Mouse (Mus musculus) MEL (cell line): ENCODE results near the gene Tbc1d30. TPM values are rescaled to one million over a fixed set of nuclear protein-coding genes. Genes with fewer than 3 reads are reported as not detected.

Experiments
- DNase-seq: peaks from one replicate; pipeline ENCODE4 v3.0.0; 2011; ENCODE audit warnings: low read depth, low spot score
- H3K27ac ChIP-seq: 2 replicates; pipeline ENCODE4 v1.5.1; 2012; ENCODE audit warnings: low read depth, mild to moderate bottlenecking, control low read depth, low read length, moderate library complexity; ENCODE audit not compliant: control insufficient read depth
- H3K27me3 ChIP-seq, 2 experiments: fragments of 150-350 bp in 1 of 2; sonication (generic) in 1 of 2; 2 replicates each; pipeline ENCODE4 v1.6.1; 2012; ENCODE audit warnings: low read length in 2 of 2, mild to moderate bottlenecking in 2 of 2, improper control_type of control experiment in 1 of 2, moderate library complexity in 1 of 2; ENCODE audit not compliant: insufficient read depth in 2 of 2, control insufficient read depth in 1 of 2
- H3K36me3 ChIP-seq, 2 experiments: 2 replicates each; pipeline ENCODE4 v1.6.1; 2012 to 2014; ENCODE audit warnings: low read length in 2 of 2, improper control_type of control experiment in 1 of 2, inconsistent platforms in 1 of 2, mild to moderate bottlenecking in 1 of 2; ENCODE audit not compliant: insufficient read depth in 2 of 2, control insufficient read depth in 1 of 2
- H3K4me1 ChIP-seq, 2 experiments: fragments of 150-350 bp in 1 of 2; sonication (generic) in 1 of 2; 2 replicates each; pipeline ENCODE4 v1.6.1; 2012; ENCODE audit warnings: low read length in 2 of 2, improper control_type of control experiment in 1 of 2, mild to moderate bottlenecking in 1 of 2; ENCODE audit not compliant: insufficient read depth in 2 of 2, control insufficient read depth in 1 of 2
- H3K4me3 ChIP-seq, 2 experiments: fragments of 150-350 bp in 1 of 2; sonication (generic) in 1 of 2; 2 replicates each; pipeline ENCODE4 v1.5.1; 2012; ENCODE audit warnings: low read depth in 2 of 2, low read length in 2 of 2, mild to moderate bottlenecking in 2 of 2, moderate library complexity in 2 of 2, control low read depth in 1 of 2, improper control_type of control experiment in 1 of 2; ENCODE audit not compliant: control insufficient read depth in 1 of 2, insufficient read depth in 1 of 2
- H3K79me2 ChIP-seq: 2 replicates; pipeline ENCODE4 v1.6.1; 2012; ENCODE audit warnings: mild to moderate bottlenecking, low read length, moderate library complexity; ENCODE audit not compliant: control insufficient read depth, poor library complexity, insufficient read depth
- H3K9ac ChIP-seq: 2 replicates; pipeline ENCODE4 v1.6.1; 2012; ENCODE audit warnings: low read depth, mild to moderate bottlenecking, control low read depth, low read length, moderate library complexity; ENCODE audit not compliant: control insufficient read depth, poor library complexity, severe bottlenecking
- H3K9me3 ChIP-seq: fragments of 150-350 bp; sonication (generic); replicated peaks from 2 replicates; pipeline ENCODE4 v1.6.1; 2012; ENCODE audit warnings: mild to moderate bottlenecking, low read length, improper control_type of control experiment, moderate library complexity; ENCODE audit not compliant: insufficient read depth
- CHD1 ChIP-seq: IDR thresholded peaks from 2 replicates; pipeline ENCODE4 v1.6.1; 2012; ENCODE audit warnings: low read depth, mild to moderate bottlenecking, inconsistent platforms, low read length, improper control_type of control experiment
- CTCF ChIP-seq, 3 experiments: IDR thresholded peaks in 2 of 3; conservative IDR thresholded peaks in 1 of 3; 2 replicates each; pipeline ENCODE4 v1.5.1; 2011 to 2012; ENCODE audit warnings: low read length in 3 of 3, low read depth in 2 of 3, mild to moderate bottlenecking in 2 of 3, improper control_type of control experiment in 1 of 3, inconsistent platforms in 1 of 3, mixed read lengths in 1 of 3, moderate library complexity in 1 of 3; ENCODE audit not compliant: control insufficient read depth in 1 of 3, insufficient read depth in 1 of 3, poor library complexity in 1 of 3, severe bottlenecking in 1 of 3
- KAT2A ChIP-seq: conservative IDR thresholded peaks from 2 replicates; pipeline ENCODE4 v1.6.1; 2012; ENCODE audit warnings: low read depth, low read length, improper control_type of control experiment, inconsistent platforms
- MAX ChIP-seq: IDR thresholded peaks from 2 replicates; pipeline ENCODE4 v1.6.1; 2011; ENCODE audit warnings: low read length, improper control_type of control experiment
- MAZ ChIP-seq: IDR thresholded peaks from 2 replicates; pipeline ENCODE4 v1.6.1; 2012; ENCODE audit warnings: low read depth, mild to moderate bottlenecking, inconsistent platforms, low read length, improper control_type of control experiment
- MEF2A ChIP-seq: IDR thresholded peaks from 2 replicates; pipeline ENCODE4 v1.6.1; 2014; ENCODE audit warnings: low read depth, mild to moderate bottlenecking, inconsistent platforms, low read length, improper control_type of control experiment; ENCODE audit not compliant: poor library complexity, insufficient replicate concordance, severe bottlenecking; ENCODE audit errors: extremely low read depth
- MXI1 ChIP-seq: IDR thresholded peaks from 2 replicates; pipeline ENCODE4 v1.6.1; 2011; ENCODE audit warnings: mild to moderate bottlenecking, low read depth, low read length, improper control_type of control experiment
- MYB ChIP-seq: IDR thresholded peaks from 2 replicates; pipeline ENCODE4 v1.6.1; 2011; ENCODE audit warnings: mild to moderate bottlenecking, low read depth, low read length, improper control_type of control experiment
- NELFE ChIP-seq: IDR thresholded peaks from 2 replicates; pipeline ENCODE4 v1.6.1; 2011; ENCODE audit warnings: low read depth, low read length, improper control_type of control experiment
- NRF1 ChIP-seq: IDR thresholded peaks from 2 replicates; pipeline ENCODE4 v1.6.1; 2014; ENCODE audit warnings: low read depth, mild to moderate bottlenecking, inconsistent platforms, low read length, improper control_type of control experiment, moderate library complexity; ENCODE audit not compliant: poor library complexity, insufficient read depth, severe bottlenecking
- POLR2A ChIP-seq, 2 experiments: IDR thresholded peaks; 2 replicates each; pipeline ENCODE4 v1.6.1; 2011 to 2012; ENCODE audit warnings: low read length in 2 of 2, mild to moderate bottlenecking in 2 of 2, control low read depth in 1 of 2, improper control_type of control experiment in 1 of 2, low read depth in 1 of 2, moderate library complexity in 1 of 2; ENCODE audit not compliant: control insufficient read depth in 1 of 2, insufficient read depth in 1 of 2, poor library complexity in 1 of 2
- POLR2AphosphoS2 ChIP-seq: IDR thresholded peaks from 2 replicates; pipeline ENCODE4 v1.6.1; 2011; ENCODE audit warnings: low read length, improper control_type of control experiment
- POLR2AphosphoS5 ChIP-seq: IDR thresholded peaks from 2 replicates; pipeline ENCODE4 v1.6.1; 2012; ENCODE audit warnings: low read depth, borderline replicate concordance, mild to moderate bottlenecking, inconsistent platforms, low read length, moderate library complexity, mixed read lengths
- SIN3A ChIP-seq: IDR thresholded peaks from 2 replicates; pipeline ENCODE4 v1.6.1; 2012; ENCODE audit warnings: low read length, improper control_type of control experiment, inconsistent platforms
- TAL1 ChIP-seq: IDR thresholded peaks from 2 replicates; pipeline ENCODE4 v1.6.1; 2012; ENCODE audit warnings: mild to moderate bottlenecking, inconsistent platforms, low read length, moderate library complexity, mixed read lengths
- TCF12 ChIP-seq: IDR thresholded peaks from 2 replicates; pipeline ENCODE4 v1.6.1; 2014; ENCODE audit warnings: low read depth, mild to moderate bottlenecking, inconsistent platforms, low read length, improper control_type of control experiment, moderate library complexity
- UBTF ChIP-seq: IDR thresholded peaks from 2 replicates; pipeline ENCODE4 v1.6.1; 2012; ENCODE audit warnings: low read depth, mild to moderate bottlenecking, inconsistent platforms, low read length, improper control_type of control experiment, moderate library complexity, borderline replicate concordance; ENCODE audit not compliant: insufficient read depth
- USF1 ChIP-seq: IDR thresholded peaks from 2 replicates; pipeline ENCODE4 v1.6.1; 2014; ENCODE audit warnings: low read depth, mild to moderate bottlenecking, inconsistent platforms, low read length, improper control_type of control experiment, moderate library complexity
- USF2 ChIP-seq, 2 experiments: IDR thresholded peaks; 2 replicates each; pipeline ENCODE4 v1.6.1; 2011 to 2012; ENCODE audit warnings: improper control_type of control experiment in 2 of 2, low read length in 2 of 2, borderline replicate concordance in 1 of 2, inconsistent platforms in 1 of 2, low read depth in 1 of 2, mild to moderate bottlenecking in 1 of 2; ENCODE audit not compliant: insufficient read depth in 1 of 2
- ZC3H11A ChIP-seq: IDR thresholded peaks from 2 replicates; pipeline ENCODE4 v1.6.1; 2012; ENCODE audit warnings: low read depth, mild to moderate bottlenecking, inconsistent platforms, low read length, improper control_type of control experiment
- ZKSCAN1 ChIP-seq: IDR thresholded peaks from 2 replicates; pipeline ENCODE4 v1.6.1; 2012; ENCODE audit warnings: low read depth, mild to moderate bottlenecking, inconsistent platforms, low read length, improper control_type of control experiment, moderate library complexity
- polyA plus RNA-seq, 2 experiments: library from polyadenylated mRNA; stranded (reverse) in 1 of 2; unstranded in 1 of 2; fragments of >175 nt in 1 of 2; fragments of >200 nt in 1 of 2; gene quantifications; 2 replicates each; pipeline versions ENCODE4 v1.2.1 to v1.2.4; 2012; ENCODE audit warnings: low replicate concordance in 2 of 2, low read depth in 1 of 2; ENCODE audit not compliant: insufficient read length in 2 of 2, insufficient read depth in 1 of 2, missing spikeins in 1 of 2
- total RNA-seq: library from RNA; depleted of rRNA; stranded (reverse); fragments of 300-350 nt; gene quantifications from 2 replicates; pipeline ENCODE4 v1.2.3, GENCODE M21; 2012

The Tbc1d30 gene
- total and polyA plus RNA-seq, 3 experiments = 0.35 to 2.1 TPM; not detected in 1

DNA sequence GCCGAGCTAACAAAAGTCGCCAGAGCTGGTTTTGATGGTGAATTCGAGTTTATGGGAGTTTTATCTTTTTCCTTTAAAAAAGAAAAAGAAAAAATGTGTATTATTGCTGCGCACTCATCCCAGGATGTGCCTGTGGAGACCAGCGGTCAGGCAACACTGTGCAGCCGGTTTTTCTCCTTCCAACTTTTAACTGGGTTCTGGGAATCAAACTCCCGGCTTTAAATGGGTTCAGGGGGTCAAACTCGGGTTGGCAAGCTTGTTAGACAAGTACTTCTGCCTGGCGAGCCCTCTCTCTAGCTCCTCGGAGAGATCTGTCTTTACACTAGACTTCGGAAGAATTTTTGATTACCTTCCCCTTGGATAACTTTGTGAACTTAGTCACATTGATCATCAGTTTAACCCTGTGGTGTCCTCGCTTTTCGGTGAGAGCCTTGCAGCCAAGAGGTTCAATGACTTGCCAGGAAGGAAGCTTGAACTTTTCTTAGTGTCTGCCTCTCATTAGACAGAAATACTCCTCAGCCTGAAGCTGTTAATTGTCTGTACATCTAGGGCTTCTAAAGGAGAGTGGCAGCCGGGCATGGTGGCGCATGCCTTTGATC, 713 bp upstream of the Tbc1d30 start:
- Histone ChIP-seq H3K9me3 (no peaks in the 10 kb centered on the region), H3K4me1 (no peaks in the 10 kb centered on the region), H3K9ac (no peak overlapping the region; the same call in 1 of the 2 replicates), H3K36me3 (no peaks in the 10 kb centered on the region), H3K79me2 (no peaks in the 10 kb centered on the region), H3K4me3 (peak overlapping the region in 1 of 2 experiments; percentile 57; a peak in 2 of 4 replicates), H3K27ac (no peak overlapping the region), H3K27me3 (peaks cover 0 to 4% of the 10 kb centered on the region in 2 experiments; a peak in 1 of 4 replicates)
- DNase-seq = no peak
- TF ChIP-seq POLR2AphosphoS5 (no peak), CHD1 (no peak), TAL1 (no peak), MXI1 (no peak), MEF2A (no peak), USF1 (no peak), MYB (no peak), NELFE (no peak), SIN3A (no peak), MAX (no peak), CTCF (IDR thresholded peaks at IDR 0.05 in 2 of 3, conservative IDR thresholded peaks at IDR 0.05 in 1 of 3; ENCODE audit: control insufficient read depth in 1 of 3, insufficient read depth in 1 of 3, low read depth in 2 of 3, low read length in 3 of 3, poor library complexity in 1 of 3, severe bottlenecking in 1 of 3) (no peak)

DNA sequence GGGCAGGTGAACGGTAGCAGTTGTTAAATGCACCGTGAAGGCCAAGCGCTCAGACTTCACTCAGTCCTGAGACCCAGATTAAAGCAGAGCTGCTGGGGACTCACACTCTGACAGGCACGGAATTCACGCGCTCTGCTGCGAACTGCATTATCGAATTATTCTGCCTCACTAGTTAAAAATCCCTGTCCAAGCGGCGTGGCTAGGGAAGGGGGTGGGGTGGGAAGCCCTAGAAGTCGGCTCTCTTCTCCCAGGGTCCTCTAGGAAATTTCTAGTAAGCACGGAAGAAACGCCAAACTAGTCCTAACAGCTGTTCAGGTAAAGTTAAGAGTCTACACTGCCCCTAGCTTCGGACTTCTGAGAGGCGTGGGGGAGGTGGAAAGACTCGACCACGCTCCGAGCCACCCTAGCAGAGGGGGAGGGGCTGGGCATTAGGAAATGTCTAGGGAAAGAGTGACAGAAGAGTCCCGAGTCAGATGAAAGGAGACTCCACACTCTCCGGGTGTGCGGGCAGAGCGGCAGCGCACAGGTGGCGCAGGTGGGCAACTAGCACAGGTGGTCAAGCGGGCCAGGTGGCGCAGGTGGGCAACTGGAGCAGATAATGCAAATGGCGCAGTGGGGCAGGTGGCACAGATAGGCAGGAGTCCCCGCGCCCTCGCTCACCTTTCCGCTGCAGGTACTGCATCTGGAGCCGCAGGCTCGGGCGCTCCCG, 567 bp downstream of the Tbc1d30 start:
- H3K27ac ChIP-seq = no peak overlapping the region
- H3K9me3 ChIP-seq = no peaks in the 10 kb centered on the region
- no peaks in the 10 kb centered on the region for H3K36me3 ChIP-seq
- H3K9ac ChIP-seq = peak overlapping the region; percentile 52; the same call in 1 of the 2 replicates
- no peak for TF ChIP-seq KAT2A
- TF ChIP-seq, all 39 proteins: peak for 0
- no peaks in the 10 kb centered on the region for H3K79me2 ChIP-seq
- no peak for DNase-seq
- peak overlapping the region; percentile 43 to 57; a peak in 3 of 4 replicates for H3K4me3 ChIP-seq
- H3K27me3 ChIP-seq = peaks cover 0 to 4% of the 10 kb centered on the region in 2 experiments; a peak in 1 of 4 replicates
- H3K4me1 ChIP-seq = no peaks in the 10 kb centered on the region

DNA sequence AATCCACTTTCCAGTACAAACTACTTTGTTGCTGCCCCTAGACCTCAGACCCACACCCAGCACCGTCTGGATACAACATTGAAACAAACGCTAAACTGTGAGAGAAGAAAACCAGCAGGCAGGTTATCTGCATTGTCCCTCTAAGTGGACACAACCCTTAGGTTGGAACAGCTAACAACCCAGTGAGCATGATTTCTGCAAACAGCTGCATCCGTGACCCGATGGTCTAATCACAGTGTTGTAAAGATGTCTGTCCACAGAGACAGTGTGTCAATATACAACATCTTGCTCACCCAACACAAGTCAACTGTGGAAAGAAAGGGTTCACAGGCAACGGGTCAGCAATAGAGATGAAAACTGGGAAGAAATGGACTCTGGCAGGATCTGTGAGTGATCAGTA, 1.8 kb downstream of the Tbc1d30 start:
- Histone ChIP-seq H3K9me3 (no peaks in the 10 kb centered on the region), H3K27ac (no peak overlapping the region), H3K27me3 (peaks cover 0 to 4% of the 10 kb centered on the region in 2 experiments; a peak in 1 of 4 replicates), H3K9ac (no peak overlapping the region), H3K4me1 (no peaks in the 10 kb centered on the region), H3K36me3 (no peaks in the 10 kb centered on the region), H3K79me2 (no peaks in the 10 kb centered on the region), H3K4me3 (no peak overlapping the region)
- DNase-seq = no peak
- TF ChIP-seq USF2 (IDR thresholded peaks at IDR 0.05; ENCODE audit: borderline replicate concordance in 1 of 2, insufficient read depth in 1 of 2, low read depth in 1 of 2, low read length in 2 of 2) (no peak), UBTF (no peak), SIN3A (no peak), KAT2A (no peak), POLR2AphosphoS2 (no peak), NELFE (no peak), ZC3H11A (no peak), CHD1 (no peak), MYB (no peak), MEF2A (no peak), MAZ (no peak), POLR2A (IDR thresholded peaks at IDR 0.05; ENCODE audit: control insufficient read depth in 1 of 2, insufficient read depth in 1 of 2, low read depth in 1 of 2, low read length in 2 of 2, poor library complexity in 1 of 2) (no peak), USF1 (no peak), MAX (no peak), POLR2AphosphoS5 (no peak), TCF12 (no peak), ZKSCAN1 (no peak), NRF1 (no peak)
